Mouse (Mus musculus): Measurements from ENCODE around the gene Eva1b.

The Eva1b gene

GRCm38 (mm10) chr4:126120506-126120905, 27.0 kb upstream of the Eva1b start:
- no peak for DNase-seq

DNA sequence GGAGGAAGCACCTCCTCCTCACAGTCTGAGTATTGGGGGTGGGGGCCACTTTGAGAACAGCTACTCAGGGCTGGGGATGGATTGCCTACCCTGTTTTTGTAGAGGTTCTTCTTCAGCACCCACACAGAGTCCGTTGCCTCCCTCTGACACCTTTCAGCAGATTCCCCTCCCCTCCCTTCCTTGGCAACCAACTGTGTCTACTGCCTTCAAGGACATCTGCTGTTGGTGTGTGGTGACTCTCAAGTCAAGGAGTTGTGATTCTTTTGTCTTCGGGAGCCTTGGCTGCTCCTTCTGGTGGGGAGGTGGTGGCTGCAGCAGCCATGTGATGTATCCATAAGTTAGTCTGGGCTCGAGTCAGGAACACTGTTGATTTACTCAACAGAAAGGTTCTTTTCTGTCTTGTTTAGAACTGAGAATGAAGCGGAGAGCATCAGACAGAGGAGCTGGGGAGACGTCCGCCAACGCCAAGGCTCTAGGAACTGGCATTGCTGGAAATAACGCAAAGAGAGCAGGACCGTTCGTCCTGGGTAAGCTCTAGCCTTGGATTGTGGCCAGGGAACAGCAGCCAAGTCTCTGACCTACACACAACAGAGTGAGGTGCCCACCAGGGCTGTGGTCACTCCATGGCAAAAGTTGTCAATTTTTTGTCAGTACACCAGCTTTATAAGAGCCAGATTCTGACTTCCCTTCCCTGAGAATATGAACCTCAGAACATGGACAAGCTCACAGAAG, 24.1 kb upstream of the Eva1b start:
- no peak for DNase-seq

DNA sequence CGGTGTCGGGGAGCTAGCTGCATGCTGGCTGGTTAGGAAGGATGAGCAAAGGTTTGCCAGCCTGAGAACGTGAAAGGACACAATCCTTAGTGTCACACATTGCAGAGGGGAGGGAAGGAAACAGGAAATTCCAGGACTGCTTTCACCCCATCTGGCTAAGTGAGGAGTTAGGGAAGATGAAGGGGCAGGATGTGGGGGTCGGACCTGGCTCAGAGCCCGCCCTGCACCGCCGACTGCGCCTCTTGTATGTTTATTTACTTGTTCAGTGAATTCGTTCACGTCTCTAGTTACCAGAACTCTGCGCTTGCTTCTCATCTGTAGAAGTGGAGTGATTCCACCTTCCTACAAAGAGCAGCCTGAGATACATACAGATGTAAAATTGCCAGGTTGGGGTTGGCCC, 17.0 kb upstream of the Eva1b start:
- no peak for DNase-seq

DNA sequence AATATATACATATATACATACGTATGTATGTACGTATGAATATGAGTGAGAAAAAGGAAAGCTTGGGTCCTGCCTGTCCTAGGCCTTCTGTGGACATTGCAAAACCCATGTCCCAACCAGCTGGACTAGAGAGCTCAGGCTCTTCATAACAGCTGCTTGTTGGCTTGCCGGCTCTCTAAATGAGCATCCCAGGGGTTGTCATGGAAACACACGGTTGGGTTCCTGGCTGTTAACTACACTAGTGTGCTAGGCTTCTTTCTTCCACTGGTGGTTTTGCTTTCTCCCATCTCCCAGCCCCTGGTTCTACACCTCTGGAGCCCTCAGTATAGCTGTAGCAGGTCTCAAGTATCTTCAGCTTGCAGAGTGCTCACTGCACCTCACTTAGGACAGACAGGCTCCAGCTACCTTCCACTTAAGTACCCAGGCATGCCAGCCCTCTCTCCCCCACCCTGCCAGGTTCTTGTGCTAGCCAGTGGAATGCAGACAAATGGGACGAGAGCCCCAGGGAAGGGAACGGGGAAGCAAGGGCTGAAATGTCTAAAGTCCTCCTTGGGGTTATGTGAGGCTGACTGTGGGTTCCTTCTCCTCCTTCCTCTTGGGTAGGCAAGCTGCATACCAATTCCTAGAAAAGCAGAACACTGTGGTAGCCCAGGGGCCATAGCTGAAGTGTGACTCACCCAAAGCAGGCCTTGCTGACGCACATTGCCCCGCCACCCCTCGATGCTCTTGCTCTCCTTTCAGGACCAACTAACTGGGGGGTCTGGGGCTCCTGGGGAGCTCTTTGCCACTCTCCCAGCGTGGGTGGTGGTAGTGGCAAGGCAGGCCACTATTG, 16.0 kb upstream of the Eva1b start:
- no peak for DNase-seq

DNA sequence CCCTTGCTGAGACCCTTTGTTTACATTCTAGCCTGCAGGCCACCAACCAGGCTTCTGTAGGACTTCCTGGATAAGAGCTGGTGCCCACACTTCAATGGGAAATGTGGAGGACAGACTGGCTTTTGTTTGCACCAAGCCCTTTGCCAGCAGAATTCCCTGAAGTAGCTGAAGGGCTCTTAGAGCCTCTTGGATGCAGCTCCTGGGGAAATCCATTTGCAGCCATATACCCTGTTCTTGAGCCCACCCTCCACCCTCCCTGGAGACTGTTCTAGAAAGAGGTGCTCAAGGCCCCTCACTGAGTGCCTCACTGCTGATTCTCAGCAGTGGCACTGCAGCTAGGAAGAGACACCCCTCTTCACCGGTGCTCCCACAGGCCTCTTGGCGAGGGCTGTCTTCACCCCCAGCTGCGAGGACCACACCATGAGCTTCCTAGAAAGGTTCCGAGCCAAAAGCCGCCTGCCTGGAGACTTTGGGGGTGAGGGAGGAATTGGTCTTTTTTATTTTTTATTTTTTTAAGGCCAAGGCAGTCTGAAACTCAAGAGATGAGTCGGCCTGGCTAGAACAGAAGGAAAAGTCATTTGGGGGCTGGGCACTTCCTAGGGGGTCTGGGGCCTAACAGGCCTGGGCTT, 14.8 kb upstream of the Eva1b start:
- DNase-seq = no peak

GRCm38 (mm10) chr4:126134236-126134635, 13.3 kb upstream of the Eva1b start:
- DNase-seq = no peak

- DNase-seq = no peak
These were observed 12.9 kb upstream of the Eva1b start for GRCm38 (mm10) chr4:126134639-126135038.

DNA sequence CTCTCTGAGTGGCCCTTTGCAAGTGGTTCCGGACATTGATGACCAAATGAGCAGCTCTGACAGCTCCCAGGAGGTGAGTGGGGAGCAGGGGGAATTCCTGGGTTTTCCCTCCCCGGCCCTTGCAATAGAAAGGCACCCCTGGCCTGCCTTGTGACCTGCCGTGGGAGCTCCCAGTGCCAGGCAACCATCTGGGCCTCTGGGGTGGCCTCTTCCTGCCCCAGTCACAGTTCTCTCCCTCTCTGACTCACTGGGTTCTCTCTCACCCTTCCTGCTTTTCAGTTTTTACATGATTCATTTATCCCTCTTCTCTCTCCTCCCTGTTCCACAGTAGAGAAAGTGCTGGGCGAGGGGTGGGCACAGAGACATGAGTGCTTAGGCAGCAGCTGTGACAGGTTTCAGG, 9.8 kb upstream of the Eva1b start:
- DNase-seq = no peak

GRCm38 (mm10) chr4:126141021-126141420, 6.5 kb upstream of the Eva1b start:
- no peak for DNase-seq

GRCm38 (mm10) chr4:126145396-126145795, 2.1 kb upstream of the Eva1b start:
- DNase-seq = no peak

- no peak for DNase-seq
These were observed 491 bp upstream of the Eva1b start for GRCm38 (mm10) chr4:126146974-126147532.

GRCm38 (mm10) chr4:126148161-126148961, 817 bp downstream of the Eva1b start:
- DNase-seq = no peak

DNA sequence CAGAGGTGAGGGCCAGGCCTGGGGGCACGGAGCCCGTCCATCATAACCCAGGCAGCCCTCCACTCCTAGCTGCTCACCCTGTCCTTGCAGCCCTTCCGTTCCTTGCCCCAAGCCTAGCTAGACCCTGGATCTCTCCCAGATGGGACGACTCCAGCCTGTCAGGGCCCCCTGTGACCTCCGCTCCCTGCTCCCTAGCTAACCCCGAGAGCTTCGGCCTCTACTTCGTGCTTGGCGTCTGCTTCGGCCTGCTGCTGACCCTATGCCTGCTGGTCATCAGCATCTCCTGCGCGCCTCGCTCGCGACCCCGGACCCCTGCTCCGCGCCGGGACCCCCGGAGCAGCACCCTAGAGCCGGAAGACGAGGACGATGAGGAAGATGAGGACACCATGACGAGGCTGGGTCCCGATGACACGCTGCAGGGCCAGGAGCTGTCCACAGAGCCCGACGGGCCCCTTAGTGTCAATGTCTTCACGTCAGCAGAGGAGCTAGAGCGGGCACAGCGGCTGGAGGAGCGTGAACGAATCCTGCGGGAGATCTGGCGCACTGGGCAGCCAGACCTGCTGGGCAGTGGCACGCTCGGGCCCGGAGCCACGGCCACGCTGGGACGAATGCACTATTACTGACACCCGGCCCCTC, 1.6 kb downstream of the Eva1b start:
- no peak for DNase-seq

DNA sequence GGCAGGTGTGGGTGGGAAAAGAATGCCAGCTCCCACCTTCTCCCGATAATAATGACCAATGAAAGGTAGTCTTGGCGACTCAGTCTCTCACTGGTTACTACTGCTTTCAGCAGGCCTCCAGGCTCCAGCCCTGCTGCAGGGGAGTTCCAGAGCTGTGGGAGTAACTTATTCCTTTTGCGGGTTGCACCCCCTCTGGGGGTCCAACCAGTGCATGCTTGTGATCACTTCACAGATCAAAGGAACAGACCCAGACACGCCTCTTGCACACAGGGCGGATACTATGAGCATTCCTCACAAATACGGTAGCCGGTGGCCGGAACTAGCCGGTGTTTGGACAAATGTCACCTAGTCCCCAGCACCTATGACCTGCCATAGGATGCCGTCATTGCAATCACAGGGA, 2.3 kb downstream of the Eva1b start:
- DNase-seq = no peak

- no peak for DNase-seq
These were observed 2.9 kb downstream of the Eva1b start for GRCm38 (mm10) chr4:126150297-126150948.

- DNase-seq = no peak
These were observed 3.4 kb downstream of the Eva1b start for GRCm38 (mm10) chr4:126150949-126151320.

GRCm38 (mm10) chr4:126151701-126152440, 4.3 kb downstream of the Eva1b start:
- no peak for DNase-seq

- no peak for DNase-seq
These were observed 5.3 kb downstream of the Eva1b start for GRCm38 (mm10) chr4:126152864-126153263.

GRCm38 (mm10) chr4:126155183-126155582, 7.6 kb downstream of the Eva1b start:
- DNase-seq = no peak

DNA sequence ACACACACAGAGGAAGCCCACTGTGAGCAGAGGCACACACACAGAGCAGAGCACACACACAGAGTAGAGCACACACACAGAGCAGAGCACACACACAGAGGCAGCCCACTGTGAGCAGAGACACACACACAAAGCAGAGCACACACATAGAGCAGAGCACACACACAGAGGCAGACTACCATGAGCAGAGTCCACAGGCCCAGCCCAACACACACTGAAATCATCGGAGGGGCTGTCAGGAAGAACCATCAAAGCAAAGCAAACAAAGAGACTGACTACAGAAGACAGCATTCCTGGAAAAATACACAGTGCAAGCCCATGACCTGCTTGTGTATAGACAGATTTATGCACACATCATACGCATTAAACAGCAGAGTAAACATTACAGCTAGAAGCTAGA, 8.3 kb downstream of the Eva1b start:
- DNase-seq = no peak

- no peak for DNase-seq
These were observed 9.1 kb downstream of the Eva1b start for GRCm38 (mm10) chr4:126156617-126157016.
